Comparison of ENCODE assay signal across 8 mouse cellular contexts in genomic region chr2:167697902-167698301, GRCm38 (mm10). TPM values are rescaled to one million over a fixed set of nuclear protein-coding genes. Genes with fewer than 3 reads are reported as not detected.
DNase-seq lines count a peak whose midpoint lies in the region; ATAC-seq and TF ChIP-seq lines count a peak whose summit lies in the region.

No protein-coding gene starts in this region.

- 5% methylated on average over 5 of the region's 5 CpGs for WGBS in liver, embryonic 16.5 days (ENCODE audit: insufficient replicate concordance)
- 66% methylated on average over 5 of the region's 5 CpGs for WGBS in midbrain, postnatal 0 days

- dilution Hi-C loops in CH12.LX (cut with MboI; ENCODE audit: extremely low pct_ligation_motif_present, extremely low pct_unique_long_range_greater_than_20kb, low sequenced_read_pairs), result loop anchor here (25.0 kb wide), 1 partner anchor 189 kb away; no protein-coding TSS in a partner anchor

- peaks cover 9 to 11% of the 10 kb centered on the region in 2 experiments for H3K4me1 ChIP-seq in CH12.LX (ENCODE audit: control insufficient read depth in 1 of 2, insufficient read depth in 2 of 2)
- peaks cover 60% of the 10 kb centered on the region for H3K4me1 ChIP-seq in brown adipose tissue, adult 24 weeks (ENCODE audit: control insufficient read depth, insufficient read depth, insufficient read length, low read length)
- peaks cover 5% of the 10 kb centered on the region for H3K4me1 ChIP-seq in liver, embryonic 16.5 days (ENCODE audit: control insufficient read depth, low read depth, low read length)
- H3K4me1 ChIP-seq in midbrain, postnatal 0 days (ENCODE audit: insufficient read depth, low read length), result no peaks in the 10 kb centered on the region

- peak; percentile 91 to 94 for ATAC-seq in hematopoietic stem cell, adult 5-6 weeks (replicated peaks in 1 of 2; ENCODE audit: insufficient read depth in 1 of 2, low FRiP score in 2 of 2, low TSS enrichment in 1 of 2, low read depth in 1 of 2, poor library complexity in 2 of 2, severe bottlenecking in 2 of 2)
- ATAC-seq in liver, embryonic 16.5 days (ENCODE audit: low read depth), result peak; percentile 76
- ATAC-seq in midbrain, postnatal 0 days (ENCODE audit: low FRiP score), result no peak

- TF ChIP-seq POLR2A in CH12.LX (IDR thresholded peaks at IDR 0.05; ENCODE audit: low read depth, low read length), result peak; percentile 56

- peak overlapping the region; percentile 44; the same call in 1 of the 2 replicates for H3K27ac ChIP-seq in CH12.LX (ENCODE audit: insufficient read depth, low read depth)
- H3K27ac ChIP-seq in brown adipose tissue, adult 24 weeks (replicated peaks; ENCODE audit: low read depth, low read length), result peak overlapping the region; percentile 79
- H3K27ac ChIP-seq in liver, embryonic 16.5 days (ENCODE audit: low read length), result peak overlapping the region; percentile 69
- no peak overlapping the region for H3K27ac ChIP-seq in midbrain, postnatal 0 days (ENCODE audit: low read depth, low read length)

- no peaks in the 10 kb centered on the region for H3K79me2 ChIP-seq in CH12.LX (replicated peaks; ENCODE audit: control insufficient read depth, extremely low read depth, insufficient read depth, poor library complexity, severe bottlenecking)

- no peaks in the 10 kb centered on the region for H3K36me3 ChIP-seq in CH12.LX (replicated peaks in 1 of 2; ENCODE audit: control insufficient read depth in 1 of 2, insufficient read depth in 1 of 2, low read length in 1 of 2)
- no peaks in the 10 kb centered on the region for H3K36me3 ChIP-seq in liver, embryonic 16.5 days (ENCODE audit: control insufficient read depth, insufficient read depth)
- H3K36me3 ChIP-seq in midbrain, postnatal 0 days (ENCODE audit: insufficient read depth, low read length), result no peaks in the 10 kb centered on the region

- peaks cover 52% of the 10 kb centered on the region for H3K27me3 ChIP-seq in CH12.LX (replicated peaks)
- H3K27me3 ChIP-seq in liver, embryonic 16.5 days (ENCODE audit: control insufficient read depth, insufficient read depth, low read depth, low read length), result no peaks in the 10 kb centered on the region
- H3K27me3 ChIP-seq in midbrain, postnatal 0 days (ENCODE audit: insufficient read depth, low read length), result no peaks in the 10 kb centered on the region

- DNase-seq in CH12.LX (ENCODE audit: extremely low read depth), result peak; percentile 85
- peak; percentile 76 to 77 for DNase-seq in spleen, postnatal 36 days (ENCODE audit: low spot score in 2 of 2)
- no peak for DNase-seq in layer of hippocampus, adult 11-12 months (ENCODE audit: low spot score)
- DNase-seq in midbrain, postnatal 0 days (ENCODE audit: low spot score), result no peak
- no peak for DNase-seq in embryo, embryonic 11 days

- peak; percentile 7 for TF ChIP-seq RAD21 in CH12.LX (IDR thresholded peaks at IDR 0.05; ENCODE audit: low read depth, low read length)

- peak overlapping the region in 2 of 3 experiments; percentile 17 to 37 for H3K4me3 ChIP-seq in CH12.LX (replicated peaks in 1 of 3; ENCODE audit: low read depth in 2 of 3, low read length in 2 of 3, poor library complexity in 1 of 3)
- no peak overlapping the region for H3K4me3 ChIP-seq in brown adipose tissue, adult 24 weeks (ENCODE audit: insufficient read depth, low read depth, low read length)
- H3K4me3 ChIP-seq in liver, embryonic 16.5 days (ENCODE audit: low read depth, low read length), result peak overlapping the region; percentile 38
- H3K4me3 ChIP-seq in midbrain, postnatal 0 days (ENCODE audit: low read depth, low read length), result no peak overlapping the region

- in situ Hi-C loops in CH12.LX (cut with MboI; ENCODE audit: low pct_ligation_motif_present, low pct_unique_long_range_greater_than_20kb, low sequenced_read_pairs), result no loop called here

- peak; percentile 68 for TF ChIP-seq EP300 in CH12.LX (IDR thresholded peaks at IDR 0.05; ENCODE audit: low read length)

- TF ChIP-seq CTCF in CH12.LX (conservative IDR thresholded peaks at IDR 0.05 in 1 of 2, IDR thresholded peaks at IDR 0.05 in 1 of 2; ENCODE audit: low read depth in 2 of 2, low read length in 2 of 2), result no peak
- no peak for TF ChIP-seq CTCF in midbrain, postnatal 0 days (IDR thresholded peaks at IDR 0.05)

- H3K9me3 ChIP-seq in CH12.LX (replicated peaks; ENCODE audit: low read length), result peaks cover 8% of the 10 kb centered on the region
- H3K9me3 ChIP-seq in liver, embryonic 16.5 days (replicated peaks; ENCODE audit: control insufficient read depth, low read length), result no peaks in the 10 kb centered on the region
- no peaks in the 10 kb centered on the region for H3K9me3 ChIP-seq in midbrain, postnatal 0 days (ENCODE audit: low read length)

- peak overlapping the region; percentile 69; the same call in 1 of the 2 replicates for H3K4me2 ChIP-seq in CH12.LX (ENCODE audit: insufficient read depth, low read depth, poor library complexity, severe bottlenecking)
- H3K4me2 ChIP-seq in liver, embryonic 16.5 days (ENCODE audit: low read depth, low read length), result peak overlapping the region; percentile 47
- no peak overlapping the region for H3K4me2 ChIP-seq in midbrain, postnatal 0 days (ENCODE audit: low read depth, low read length, poor library complexity, severe bottlenecking)

- H3K9ac ChIP-seq in CH12.LX (ENCODE audit: insufficient read depth, low read depth), result peak overlapping the region; percentile 63
- peak overlapping the region; percentile 27; the same call in 1 of the 2 replicates for H3K9ac ChIP-seq in liver, embryonic 16.5 days (ENCODE audit: low read depth, low read length)
- no peak overlapping the region for H3K9ac ChIP-seq in midbrain, postnatal 0 days (replicated peaks; ENCODE audit: low read length, poor library complexity, severe bottlenecking)

TF ChIP-seq in CH12.LX, 34 proteins besides CTCF, POLR2A, EP300 and RAD21 (continues in another document):
- TF ChIP-seq BHLHE40 (IDR thresholded peaks at IDR 0.05; ENCODE audit: low read depth, low read length) (peak; percentile 99), JUN (IDR thresholded peaks at IDR 0.05; ENCODE audit: insufficient read depth, low read depth, low read length) (no peak), CHD2 (IDR thresholded peaks at IDR 0.05; ENCODE audit: low read length) (no peak), IRF4 (IDR thresholded peaks at IDR 0.05; ENCODE audit: low read depth, low read length) (peak; percentile 95), HCFC1 (IDR thresholded peaks at IDR 0.05; ENCODE audit: low read depth, low read length) (peak; percentile 68), MXI1 (IDR thresholded peaks at IDR 0.05; ENCODE audit: low read depth, low read length) (no peak; the same call in 1 of the 2 replicates), MAZ (IDR thresholded peaks at IDR 0.05; ENCODE audit: low read depth, low read length) (no peak), KAT2A (IDR thresholded peaks at IDR 0.05; ENCODE audit: insufficient replicate concordance, low read length) (0 out of 2 replicates have a peak, but pooled peaks have one; percentile 34), PAX5 (IDR thresholded peaks at IDR 0.05; ENCODE audit: low read length) (no peak), UBTF (IDR thresholded peaks at IDR 0.05; ENCODE audit: low read depth, low read length) (no peak), ELF1 (IDR thresholded peaks at IDR 0.05; ENCODE audit: low read depth, low read length) (no peak; the same call in 1 of the 2 replicates), USF1 (IDR thresholded peaks at IDR 0.05; ENCODE audit: low read depth, low read length) (peak; percentile 89), SIN3A (IDR thresholded peaks at IDR 0.05; ENCODE audit: low read length) (peak; percentile 56; the same call in 1 of the 2 replicates), USF2 (conservative IDR thresholded peaks at IDR 0.05; ENCODE audit: low read depth, low read length) (peak; percentile 87), GABPA (IDR thresholded peaks at IDR 0.05; ENCODE audit: insufficient replicate concordance, low read depth, low read length) (no peak), E2F4 (IDR thresholded peaks at IDR 0.05; ENCODE audit: insufficient replicate concordance, low read depth, low read length) (no peak), MAX (IDR thresholded peaks at IDR 0.05; ENCODE audit: low read length) (peak; percentile 75), NELFE (IDR thresholded peaks at IDR 0.05; ENCODE audit: low read depth, low read length) (no peak), MEF2A (IDR thresholded peaks at IDR 0.05; ENCODE audit: borderline replicate concordance, low read depth, low read length) (peak; percentile 74; the same call in 1 of the 2 replicates)

RNA-seq across cellular contexts. Expression of gene Tmem189, which starts 8.3 kb away (rescaled TPM):
- total RNA-seq in CH12.LX (2012; rRNA removed), result 30.9 and 31.0 TPM in 2 replicates
- total RNA-seq in CH12.LX (2014; rRNA removed), result 25.1 and 27.9 TPM in 2 replicates
- polyA plus RNA-seq in CH12.LX (2012; ENCODE audit: insufficient read length, low read depth), result 29.4 and 29.5 TPM in 2 replicates
- polyA plus RNA-seq in brown adipose tissue, adult 24 weeks (2012; ENCODE audit: insufficient read depth, insufficient read length, missing spikeins), result 12.7 and 19.3 TPM in 2 replicates
- total RNA-seq in hematopoietic stem cell, adult 5-6 weeks (2017), result 22.6 and 32.3 TPM in 2 replicates
- polyA plus RNA-seq in liver, embryonic 16.5 days (2015; fragmentation: Nextera tagmentation; extraction: Ambion mirVana), result 13.7 and 14.0 TPM in 2 replicates
- total RNA-seq in midbrain, postnatal 0 days (2014; rRNA removed), result 45.5 and 65.9 TPM in 2 replicates
- 33.5 and 35.3 TPM in 2 replicates for polyA plus RNA-seq in midbrain, postnatal 0 days (2015; fragmentation: Nextera tagmentation; extraction: Ambion mirVana)

RNA-seq across cellular contexts. Expression of gene Cebpb, which starts 9.2 kb away (rescaled TPM):
- total RNA-seq in CH12.LX (2012; rRNA removed), result 2.3 and 6.2 TPM in 2 replicates
- 0.19 TPM in 1 of 2 replicates, not detected in the other for total RNA-seq in CH12.LX (2014; rRNA removed)
- polyA plus RNA-seq in CH12.LX (2012; ENCODE audit: insufficient read length, low read depth), result 0.24 TPM in 1 of 2 replicates, not detected in the other
- 226 and 227 TPM in 2 replicates for polyA plus RNA-seq in brown adipose tissue, adult 24 weeks (2012; ENCODE audit: insufficient read depth, insufficient read length, missing spikeins)
- total RNA-seq in hematopoietic stem cell, adult 5-6 weeks (2017), result 15.5 and 20.1 TPM in 2 replicates
- polyA plus RNA-seq in liver, embryonic 16.5 days (2015; fragmentation: Nextera tagmentation; extraction: Ambion mirVana), result 0.46 and 0.61 TPM in 2 replicates
- 5.8 and 8.0 TPM in 2 replicates for total RNA-seq in midbrain, postnatal 0 days (2014; rRNA removed)
- 4.4 and 5.4 TPM in 2 replicates for polyA plus RNA-seq in midbrain, postnatal 0 days (2015; fragmentation: Nextera tagmentation; extraction: Ambion mirVana)

RNA-seq across cellular contexts. Expression of gene Gm20431, which starts 36.6 kb away (rescaled TPM):
- total RNA-seq in CH12.LX (2012; rRNA removed) (10.3 and 15.0 TPM in 2 replicates), CH12.LX (2014; rRNA removed) (not detected in 2 replicates)
- 2.4 TPM in 1 of 2 replicates, not detected in the other for polyA plus RNA-seq in CH12.LX (2012; ENCODE audit: insufficient read length, low read depth)
- 1.3 TPM in 1 of 2 replicates, not detected in the other for polyA plus RNA-seq in brown adipose tissue, adult 24 weeks (2012; ENCODE audit: insufficient read depth, insufficient read length, missing spikeins)
- not detected in 2 replicates for total RNA-seq in hematopoietic stem cell, adult 5-6 weeks (2017)
- not detected in 2 replicates for polyA plus RNA-seq in liver, embryonic 16.5 days (2015; fragmentation: Nextera tagmentation; extraction: Ambion mirVana)
- total RNA-seq in midbrain, postnatal 0 days (2014; rRNA removed), result not detected in 2 replicates
- polyA plus RNA-seq in midbrain, postnatal 0 days (2015; fragmentation: Nextera tagmentation; extraction: Ambion mirVana), result 11.2 and 12.0 TPM in 2 replicates

Comparison
In these comparisons a context has a peak if more than half of its experiments do, and no peak if none do; other contexts are left out.
1. DNase-seq: peak in CH12.LX (single experiment) and spleen, postnatal 36 days (2 of 2); none in layer of hippocampus, adult 11-12 months (single experiment), midbrain, postnatal 0 days (single experiment) and embryo, embryonic 11 days (single experiment).
2. H3K4me3 ChIP-seq: peak in CH12.LX (2 of 3) and liver, embryonic 16.5 days (single experiment); none in brown adipose tissue, adult 24 weeks (single experiment) and midbrain, postnatal 0 days (single experiment).
3. RNA of gene Cebpb, which starts 9.2 kb away (polyA plus RNA-seq): 226 to 227 TPM in brown adipose tissue, adult 24 weeks; 4.4 to 5.4 TPM in midbrain, postnatal 0 days, 0.46 to 0.61 TPM in liver, embryonic 16.5 days and 0.24 TPM in CH12.LX; every median in the first group is over 10 times any median in the second.